Mouse (Mus musculus) adrenal gland (tissue): ENCODE data around the gene Sec61a2.

ENCODE experiments used
- intact Hi-C: fragments of 180-260 bp; cut with DNase I; formaldehyde crosslinking; loops from one replicate; pipeline ENCODE4 v1.15.1; 2025

The Sec61a2 gene

GRCm38 (mm10) chr2:5889412-5889811 lies 5.8 kb downstream of the Sec61a2 start:
- intact Hi-C loops: no loop called here

- intact Hi-C loops: no loop called here
Measured at GRCm38 (mm10) chr2:5888865-5889264, 6.4 kb downstream of the Sec61a2 start.

DNA sequence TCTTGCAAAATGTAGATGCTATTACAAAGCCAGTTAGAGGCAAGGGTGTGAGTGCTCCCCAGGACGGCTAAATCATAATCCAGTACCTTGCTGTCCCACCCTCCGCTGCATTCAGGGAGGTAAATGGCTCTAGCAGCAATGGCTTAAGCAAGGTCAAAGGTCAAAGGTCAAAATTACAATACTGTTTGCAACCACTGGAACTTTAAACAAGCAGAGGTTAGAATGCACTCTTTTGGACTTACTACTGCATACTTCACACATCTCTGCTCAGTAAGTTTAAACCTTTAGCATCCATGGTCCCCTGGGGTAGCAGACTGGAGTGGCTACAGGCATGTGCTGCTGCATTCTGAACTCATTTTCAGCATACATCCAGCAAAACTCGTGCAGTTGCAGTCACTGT lies 17.8 kb downstream of the Sec61a2 start:
- intact Hi-C loops: no loop called here

- intact Hi-C loops: no loop called here
Measured at GRCm38 (mm10) chr2:5869746-5870145, 25.5 kb downstream of the Sec61a2 start.

DNA sequence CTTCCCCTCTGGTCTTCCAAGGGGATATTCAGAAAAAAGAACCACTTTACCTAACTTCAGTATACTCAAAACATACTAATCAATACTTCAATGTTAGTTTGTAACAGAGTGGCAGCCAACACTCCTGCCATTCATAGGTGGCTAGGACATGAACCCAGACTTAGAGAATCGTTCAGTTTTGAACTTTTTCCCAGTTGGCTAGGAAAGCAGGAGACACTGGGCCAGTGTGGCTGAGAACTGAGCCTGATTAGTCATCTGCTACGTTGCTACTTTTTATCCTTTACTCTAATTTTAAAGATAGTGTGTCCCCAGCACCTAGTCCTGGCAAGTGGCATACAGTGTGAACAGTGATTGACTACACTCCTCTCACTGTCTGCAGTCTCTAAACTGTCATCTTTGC lies 27.6 kb downstream of the Sec61a2 start:
- intact Hi-C loops: no loop called here

DNA sequence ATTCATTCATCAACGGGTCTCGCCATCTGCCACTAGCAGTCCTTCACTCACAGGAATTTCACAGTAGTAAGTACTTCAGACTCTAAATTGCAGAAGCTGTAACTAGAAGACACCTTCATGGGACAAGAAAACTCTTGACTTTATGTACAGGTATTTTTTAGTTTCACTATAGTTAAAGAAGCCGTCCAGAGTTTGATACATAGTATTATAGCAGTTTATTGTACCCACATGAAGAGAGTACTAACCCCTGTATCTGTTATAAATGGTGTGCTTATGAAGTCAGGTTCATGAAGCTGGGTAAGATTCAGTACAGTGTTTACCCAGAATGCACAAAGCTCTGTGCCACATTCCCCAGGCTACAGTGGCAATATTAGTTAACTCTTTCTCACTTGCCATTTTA lies 32.4 kb downstream of the Sec61a2 start, which contains the start of gene Gm13199:
Gene Gm13199, minus strand, starts transcription at position 101 of the 400 bp plus-strand sequence.
- intact Hi-C loops: no loop called here

DNA sequence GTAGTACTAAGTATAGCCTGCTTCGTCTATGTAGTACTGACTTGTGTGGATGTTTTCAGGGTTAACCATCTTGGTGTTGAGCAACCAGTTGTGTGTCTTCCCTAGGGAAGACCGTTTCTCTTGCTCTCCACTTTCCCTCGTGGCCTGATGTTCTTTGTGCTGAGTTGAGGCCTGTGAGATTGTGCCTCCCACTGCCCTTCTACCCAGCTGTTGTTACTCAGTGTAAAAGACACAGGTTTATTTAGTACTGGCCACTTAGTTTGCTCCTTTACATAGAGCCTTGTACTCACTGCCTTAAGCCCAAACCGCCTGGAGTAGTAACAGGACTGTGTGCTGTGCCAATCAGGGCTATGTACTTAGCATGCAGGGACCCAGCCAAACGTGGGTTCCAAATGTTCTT lies 43.4 kb downstream of the Sec61a2 start:
- intact Hi-C loops: no loop called here

DNA sequence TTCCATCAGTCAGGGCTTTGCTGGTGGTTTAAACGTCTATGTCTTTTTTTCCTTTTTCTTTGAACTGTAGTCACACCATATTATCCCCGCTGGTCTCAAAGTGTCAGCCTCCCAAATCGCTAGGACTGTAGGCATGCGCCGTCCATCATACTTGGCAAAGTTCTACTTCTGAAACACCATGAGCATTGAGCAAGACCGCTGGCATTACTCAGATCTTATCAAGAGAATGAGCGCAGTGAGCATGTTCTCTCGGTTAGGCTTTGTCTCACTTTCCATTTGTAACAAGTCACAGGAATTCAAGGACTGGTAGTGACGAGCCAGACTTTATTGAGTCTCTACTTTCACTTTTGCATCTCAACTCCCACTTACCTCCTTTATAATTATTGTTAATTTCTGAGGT lies 44.1 kb downstream of the Sec61a2 start:
- intact Hi-C loops: no loop called here

- intact Hi-C loops: no loop called here
Measured at GRCm38 (mm10) chr2:5845826-5846225, 49.4 kb downstream of the Sec61a2 start.

- intact Hi-C loops: no loop called here
Measured at GRCm38 (mm10) chr2:5844873-5845631, 50.2 kb downstream of the Sec61a2 start, which contains the start of the genes Nudt5 and Cdc123. Gene Nudt5, plus strand, starts transcription at chr2:5845019. Gene Cdc123, minus strand, starts transcription at chr2:5845164.

GRCm38 (mm10) chr2:5844181-5844872 lies 50.9 kb downstream of the Sec61a2 start:
- intact Hi-C loops: no loop called here

GRCm38 (mm10) chr2:5840815-5841214 lies 54.4 kb downstream of the Sec61a2 start:
- intact Hi-C loops: no loop called here

DNA sequence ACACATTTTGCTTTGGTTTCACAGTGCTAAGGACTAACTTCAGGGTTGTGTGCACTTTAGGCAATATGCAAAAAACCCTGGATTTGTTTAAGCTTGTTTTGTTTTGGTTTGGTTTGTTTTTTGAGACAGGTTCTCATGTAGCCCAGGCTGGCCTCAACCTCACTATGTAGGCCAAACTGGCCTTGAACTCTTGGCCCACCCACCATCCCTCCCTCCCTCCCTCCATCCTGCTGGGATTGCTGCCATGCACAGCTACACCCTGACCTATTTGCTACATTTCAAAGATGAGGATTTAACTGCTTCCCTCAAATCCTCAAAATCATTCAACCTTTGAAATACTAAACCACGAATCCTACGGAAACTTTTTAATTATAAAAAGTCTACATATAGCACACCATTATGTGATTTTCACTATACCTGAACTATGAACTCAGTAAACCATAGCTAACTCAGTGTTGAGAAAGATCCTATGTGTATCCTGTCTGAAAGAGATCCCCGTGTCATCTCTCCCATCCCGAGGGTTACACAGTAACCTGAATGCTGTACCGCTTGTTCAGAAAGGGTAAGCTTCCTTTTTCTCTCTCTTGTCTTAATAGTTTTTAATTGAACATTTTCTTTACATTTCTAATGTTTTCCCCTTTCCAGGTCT lies 69.8 kb downstream of the Sec61a2 start:
- intact Hi-C loops: no loop called here

DNA sequence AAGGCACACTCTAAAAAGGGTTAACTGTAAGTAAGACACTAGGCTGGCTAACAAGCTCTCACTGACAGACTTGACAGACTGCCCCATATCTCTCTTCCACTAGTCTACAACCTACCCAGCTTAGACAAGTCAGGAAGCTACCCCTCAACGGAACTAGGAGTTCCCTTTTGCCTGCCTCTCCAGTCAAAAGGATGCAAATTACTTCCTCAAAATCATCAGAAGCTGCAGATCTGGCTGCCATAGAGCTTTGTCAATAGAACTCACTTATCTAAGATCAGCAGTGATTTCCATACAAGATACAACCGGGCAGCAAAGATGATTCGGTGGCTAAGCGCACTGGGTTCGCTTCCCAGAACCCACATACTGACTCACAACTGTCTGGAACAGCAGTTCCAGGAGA lies 70.5 kb downstream of the Sec61a2 start:
- intact Hi-C loops: no loop called here

GRCm38 (mm10) chr2:5824213-5824612 lies 71.0 kb downstream of the Sec61a2 start:
- intact Hi-C loops: no loop called here

- intact Hi-C loops: no loop called here
Measured at GRCm38 (mm10) chr2:5822449-5822848, 72.8 kb downstream of the Sec61a2 start.

DNA sequence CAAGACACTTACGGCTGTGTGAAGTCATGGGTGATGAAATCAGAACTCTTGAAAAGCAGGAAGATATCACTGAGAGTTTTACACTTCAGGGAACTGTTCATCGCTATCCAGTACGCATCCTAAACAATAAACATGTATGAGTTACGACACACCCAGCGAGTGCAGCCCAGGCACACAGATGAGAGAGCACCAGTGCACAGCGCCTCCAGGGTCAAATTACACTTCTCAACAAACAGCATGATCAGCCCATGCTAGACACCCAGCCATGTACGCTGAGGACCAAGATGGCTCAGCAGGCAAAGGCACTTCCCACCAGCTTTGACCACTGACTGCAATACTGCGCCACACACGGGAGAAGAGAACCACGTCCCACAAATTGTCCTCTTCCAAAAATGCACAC lies 74.0 kb downstream of the Sec61a2 start:
- intact Hi-C loops: no loop called here
